Mouse (Mus musculus): ENCODE measurements around the gene Chst15. TPM values are rescaled to one million over a fixed set of nuclear protein-coding genes. Genes with fewer than 3 reads are reported as not detected.

Gene Chst15
- polyA plus RNA-seq, 1 experiment = 15.4 TPM

- no peak overlapping the region for H3K4me3 ChIP-seq (replicated peaks; ENCODE audit: insufficient read depth, low read depth, low read length)
- TF ChIP-seq CTCF (IDR thresholded peaks at IDR 0.05; ENCODE audit: borderline replicate concordance, insufficient read depth, low read depth, low read length) (no peak), POLR2A (IDR thresholded peaks at IDR 0.05; ENCODE audit: borderline replicate concordance, insufficient read depth, low read length) (no peak)
- 89% methylated on average over 3 of the region's 3 CpGs for WGBS
- 0 out of 2 replicates have a peak overlapping the region, but pooled peaks have one; percentile 6 for H3K27ac ChIP-seq (ENCODE audit: insufficient read depth, low read length)
- peaks cover 38% of the 10 kb centered on the region for H3K4me1 ChIP-seq (ENCODE audit: control insufficient read depth, insufficient read depth, low read length)
- H3K27me3 ChIP-seq (ENCODE audit: control insufficient read depth, insufficient read depth, low read length) = no peaks in the 10 kb centered on the region
- DNase-seq = no peak
Observed at GRCm38 (mm10) chr7:132287340-132287664, 29.7 kb downstream of the Chst15 start.

GRCm38 (mm10) chr7:132286630-132287339, 30.2 kb downstream of the Chst15 start:
- peak; percentile 50 to 52 for DNase-seq
- Histone ChIP-seq H3K27me3 (ENCODE audit: control insufficient read depth, insufficient read depth, low read length) (no peaks in the 10 kb centered on the region), H3K4me3 (replicated peaks; ENCODE audit: insufficient read depth, low read depth, low read length) (no peak overlapping the region), H3K4me1 (ENCODE audit: control insufficient read depth, insufficient read depth, low read length) (peaks cover 43% of the 10 kb centered on the region), H3K27ac (ENCODE audit: insufficient read depth, low read length) (peak overlapping the region; percentile 88)
- 53% methylated on average over 14 of the region's 14 CpGs for WGBS
- TF ChIP-seq CTCF (IDR thresholded peaks at IDR 0.05; ENCODE audit: borderline replicate concordance, insufficient read depth, low read depth, low read length) = no peak

DNA sequence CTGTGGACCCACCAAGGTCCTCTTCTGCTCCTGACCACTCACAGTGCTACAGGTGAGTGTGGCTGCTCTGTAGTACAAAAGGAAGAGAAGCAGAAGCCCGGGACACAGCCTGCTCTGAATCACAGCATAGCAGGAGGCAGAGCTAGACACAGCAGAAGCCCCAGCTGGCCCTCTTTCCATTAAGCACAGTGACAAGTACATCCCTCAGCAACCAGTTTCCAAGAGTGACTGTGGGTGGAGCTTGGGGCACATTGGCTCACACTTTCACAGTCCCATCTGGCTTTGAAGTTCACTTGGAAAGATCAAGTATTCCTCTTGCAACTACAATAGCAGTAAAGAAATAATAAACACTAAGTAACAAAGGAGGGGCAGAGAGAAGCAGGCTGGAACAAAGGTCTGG, 32.2 kb downstream of the Chst15 start:
- Histone ChIP-seq H3K27ac (ENCODE audit: insufficient read depth, low read length) (0 out of 2 replicates have a peak overlapping the region, but pooled peaks have one; percentile 6), H3K4me1 (ENCODE audit: control insufficient read depth, insufficient read depth, low read length) (peaks cover 62% of the 10 kb centered on the region), H3K27me3 (ENCODE audit: control insufficient read depth, insufficient read depth, low read length) (no peaks in the 10 kb centered on the region), H3K4me3 (replicated peaks; ENCODE audit: insufficient read depth, low read depth, low read length) (no peak overlapping the region)
- TF ChIP-seq POLR2A (IDR thresholded peaks at IDR 0.05; ENCODE audit: borderline replicate concordance, insufficient read depth, low read length) = no peak
- 3% methylated on average over 1 of the region's 1 CpGs for WGBS
- DNase-seq = peak; percentile 50 to 73

DNA sequence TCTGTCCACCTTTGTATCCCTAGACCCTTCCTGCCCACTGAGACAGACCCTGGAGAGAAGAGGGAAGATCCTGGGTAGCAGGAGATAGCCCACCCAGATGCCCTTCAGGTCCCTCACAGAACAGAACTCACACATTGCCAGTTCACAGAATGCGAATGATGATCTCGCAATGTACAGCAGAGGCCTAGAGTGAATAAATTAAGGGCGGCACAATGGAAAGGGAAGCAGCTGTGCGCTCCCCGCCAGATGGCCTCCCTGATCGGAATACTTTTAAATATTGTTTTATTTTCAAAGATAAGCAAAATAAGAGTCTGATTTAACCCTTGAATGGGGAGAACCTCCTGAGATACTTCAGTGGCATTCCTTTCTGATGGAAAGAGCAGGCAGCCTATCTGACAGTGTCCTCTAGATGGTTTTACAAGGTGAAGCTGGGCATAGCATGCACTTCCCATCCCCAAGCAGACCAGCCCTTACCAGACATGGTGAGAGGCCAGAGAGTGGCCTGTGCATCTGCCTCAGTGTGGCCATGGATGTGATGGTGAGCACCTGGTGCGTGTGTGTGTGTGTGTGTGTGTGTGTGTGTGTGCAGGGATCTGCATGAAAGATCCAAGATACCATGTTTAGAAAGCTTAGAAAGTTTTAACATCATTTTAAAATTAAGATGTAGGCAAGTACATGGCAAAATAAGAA, 32.8 kb downstream of the Chst15 start:
- H3K27ac ChIP-seq (ENCODE audit: insufficient read depth, low read length) = 0 out of 2 replicates have a peak overlapping the region, but pooled peaks have one; percentile 6

GRCm38 (mm10) chr7:132282576-132282975, 34.5 kb downstream of the Chst15 start:
- no peaks in the 10 kb centered on the region for H3K27me3 ChIP-seq (ENCODE audit: control insufficient read depth, insufficient read depth, low read length)
- WGBS = 83% methylated on average over 2 of the region's 2 CpGs
- H3K27ac ChIP-seq (ENCODE audit: insufficient read depth, low read length) = no peak overlapping the region
- TF ChIP-seq CTCF (IDR thresholded peaks at IDR 0.05; ENCODE audit: borderline replicate concordance, insufficient read depth, low read depth, low read length) = no peak
- TF ChIP-seq POLR2A (IDR thresholded peaks at IDR 0.05; ENCODE audit: borderline replicate concordance, insufficient read depth, low read length) = no peak
- H3K4me3 ChIP-seq (replicated peaks; ENCODE audit: insufficient read depth, low read depth, low read length) = no peak overlapping the region
- DNase-seq = no peak
- peaks cover 63% of the 10 kb centered on the region for H3K4me1 ChIP-seq (ENCODE audit: control insufficient read depth, insufficient read depth, low read length)

More for the DNA sequence above, 32.8 kb downstream of the Chst15 start:
- TF ChIP-seq CTCF (IDR thresholded peaks at IDR 0.05; ENCODE audit: borderline replicate concordance, insufficient read depth, low read depth, low read length) (no peak), POLR2A (IDR thresholded peaks at IDR 0.05; ENCODE audit: borderline replicate concordance, insufficient read depth, low read length) (no peak)
- WGBS = 83% methylated on average over 7 of the region's 7 CpGs
- Histone ChIP-seq H3K4me3 (replicated peaks; ENCODE audit: insufficient read depth, low read depth, low read length) (no peak overlapping the region), H3K4me1 (ENCODE audit: control insufficient read depth, insufficient read depth, low read length) (peaks cover 63% of the 10 kb centered on the region), H3K27me3 (ENCODE audit: control insufficient read depth, insufficient read depth, low read length) (no peaks in the 10 kb centered on the region)
- DNase-seq = no peak

GRCm38 (mm10) chr7:132282161-132282560, 34.9 kb downstream of the Chst15 start:
- no peak for DNase-seq
- Histone ChIP-seq H3K4me3 (replicated peaks; ENCODE audit: insufficient read depth, low read depth, low read length) (no peak overlapping the region), H3K27me3 (ENCODE audit: control insufficient read depth, insufficient read depth, low read length) (no peaks in the 10 kb centered on the region), H3K27ac (ENCODE audit: insufficient read depth, low read length) (0 out of 2 replicates have a peak overlapping the region, but pooled peaks have one; percentile 8), H3K4me1 (ENCODE audit: control insufficient read depth, insufficient read depth, low read length) (peaks cover 59% of the 10 kb centered on the region)
- WGBS = 42% methylated on average over 3 of the region's 3 CpGs
- TF ChIP-seq POLR2A (IDR thresholded peaks at IDR 0.05; ENCODE audit: borderline replicate concordance, insufficient read depth, low read length) (no peak), CTCF (IDR thresholded peaks at IDR 0.05; ENCODE audit: borderline replicate concordance, insufficient read depth, low read depth, low read length) (no peak)

GRCm38 (mm10) chr7:132281753-132282152, 35.3 kb downstream of the Chst15 start:
- peak overlapping the region; percentile 8 for H3K27ac ChIP-seq (ENCODE audit: insufficient read depth, low read length)
- H3K4me3 ChIP-seq (replicated peaks; ENCODE audit: insufficient read depth, low read depth, low read length) = no peak overlapping the region
- DNase-seq = peak; percentile 77 to 83
- WGBS = 30% methylated on average over 4 of the region's 4 CpGs
- TF ChIP-seq CTCF (IDR thresholded peaks at IDR 0.05; ENCODE audit: borderline replicate concordance, insufficient read depth, low read depth, low read length) = no peak
- TF ChIP-seq POLR2A (IDR thresholded peaks at IDR 0.05; ENCODE audit: borderline replicate concordance, insufficient read depth, low read length) = no peak
- peaks cover 55% of the 10 kb centered on the region for H3K4me1 ChIP-seq (ENCODE audit: control insufficient read depth, insufficient read depth, low read length)
- no peaks in the 10 kb centered on the region for H3K27me3 ChIP-seq (ENCODE audit: control insufficient read depth, insufficient read depth, low read length)

DNA sequence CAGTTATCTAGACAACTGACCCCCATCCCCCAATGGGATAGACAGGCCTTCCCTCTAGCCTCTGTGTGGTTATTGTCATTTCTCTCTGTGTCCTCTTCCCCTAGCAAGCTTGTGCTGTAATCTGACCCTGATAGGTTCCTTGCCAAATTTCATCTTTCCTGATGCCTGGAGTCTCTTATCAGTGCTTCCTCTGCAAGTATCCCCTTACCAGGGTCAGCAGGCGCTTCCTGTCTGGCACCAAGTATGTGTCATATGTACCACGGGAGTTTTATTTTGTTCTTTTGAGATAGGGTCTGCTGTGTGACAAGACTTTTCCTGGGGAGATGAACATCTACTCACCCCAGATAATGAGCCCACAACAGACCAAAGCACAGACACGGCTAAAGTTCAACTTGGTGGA, 38.4 kb downstream of the Chst15 start:
- Histone ChIP-seq H3K4me1 (ENCODE audit: control insufficient read depth, insufficient read depth, low read length) (peaks cover 39% of the 10 kb centered on the region), H3K27me3 (ENCODE audit: control insufficient read depth, insufficient read depth, low read length) (no peaks in the 10 kb centered on the region), H3K4me3 (replicated peaks; ENCODE audit: insufficient read depth, low read depth, low read length) (no peak overlapping the region), H3K27ac (ENCODE audit: insufficient read depth, low read length) (no peak overlapping the region)
- no peak for DNase-seq
- TF ChIP-seq POLR2A (IDR thresholded peaks at IDR 0.05; ENCODE audit: borderline replicate concordance, insufficient read depth, low read length) (no peak), CTCF (IDR thresholded peaks at IDR 0.05; ENCODE audit: borderline replicate concordance, insufficient read depth, low read depth, low read length) (no peak)
- 94% methylated on average over 3 of the region's 3 CpGs for WGBS
